Mouse (Mus musculus): ENCODE data around the gene Kdm3a.

DNA sequence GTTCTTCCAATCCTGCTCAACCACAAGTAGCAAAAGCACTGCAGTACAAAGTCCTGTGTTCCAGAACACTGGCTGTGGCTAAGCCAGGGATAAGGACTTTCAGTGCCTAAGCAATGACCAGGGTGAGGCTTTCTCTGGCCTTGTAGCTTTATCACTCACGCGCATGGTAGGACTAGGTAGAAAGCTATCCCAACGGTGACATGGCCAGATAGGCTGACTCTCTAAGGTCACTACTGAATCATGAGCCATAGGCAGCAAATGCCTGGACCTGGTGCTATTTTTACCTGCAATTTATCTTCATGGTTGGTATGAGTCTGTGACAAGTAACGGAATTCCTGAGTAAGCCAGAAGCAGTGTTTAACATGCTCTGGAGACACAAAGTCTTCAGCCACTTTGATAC lies 42.6 kb downstream of the Kdm3a start:
- TF ChIP-seq CTCF (IDR thresholded peaks at IDR 0.05; ENCODE audit: borderline replicate concordance, extremely low read depth, insufficient read depth, insufficient read length) (no peak), POLR2A (IDR thresholded peaks at IDR 0.05; ENCODE audit: borderline replicate concordance, extremely low read depth, insufficient read depth, insufficient read length, poor library complexity, severe bottlenecking) (no peak)
